Mouse (Mus musculus): ENCODE measurements around the gene Hoxa5.

The Hoxa5 gene

GRCm38 (mm10) chr6:52216691-52217458 lies 12.5 kb upstream of the Hoxa5 start:
- in situ Hi-C loops (cut with MseI, MboI): loop anchor here in 1 of 2 experiments (25.0 kb wide), 1 partner anchor 605 kb away; no protein-coding TSS in a partner anchor

DNA sequence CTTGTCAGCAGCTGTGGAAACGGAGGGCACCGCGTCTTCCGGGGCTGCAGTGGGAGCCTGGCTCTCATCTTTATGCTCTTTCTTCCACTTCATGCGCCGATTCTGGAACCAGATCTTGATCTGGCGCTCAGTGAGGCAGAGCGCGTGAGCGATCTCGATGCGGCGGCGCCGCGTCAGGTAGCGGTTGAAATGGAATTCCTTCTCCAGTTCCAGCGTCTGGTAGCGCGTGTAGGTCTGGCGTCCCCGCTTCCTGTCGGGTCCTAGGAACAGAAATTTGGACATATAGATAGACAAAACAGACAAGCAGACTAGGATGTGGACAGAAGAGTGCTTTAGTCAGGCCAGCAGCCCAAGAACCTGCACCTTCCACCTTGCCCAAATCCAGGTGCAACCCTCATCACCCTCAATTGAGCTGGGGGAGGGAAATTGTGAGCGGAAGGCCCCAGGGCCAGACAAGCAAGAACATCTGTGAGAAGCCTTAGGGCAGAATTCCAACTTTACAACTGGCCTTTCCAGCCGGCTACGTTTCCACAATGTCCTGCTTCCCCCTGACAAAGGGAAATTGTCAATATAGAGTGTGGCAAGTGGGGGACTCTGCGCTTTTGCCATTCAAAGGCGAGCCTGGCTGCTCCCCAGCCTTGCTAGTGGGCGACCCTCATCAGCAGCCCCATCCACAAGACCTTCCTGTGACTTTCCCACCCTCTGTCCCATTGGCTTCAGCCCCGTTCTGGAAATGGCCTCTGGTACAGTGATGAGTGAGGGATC lies 11.6 kb upstream of the Hoxa5 start:
- in situ Hi-C loops (cut with MseI, MboI): loop anchor here in 1 of 2 experiments (25.0 kb wide), 1 partner anchor 604 kb away; no protein-coding TSS in a partner anchor

- in situ Hi-C loops (cut with MseI, MboI): loop anchor here in 1 of 2 experiments (25.0 kb wide), 1 partner anchor 603 kb away; no protein-coding TSS in a partner anchor
Measured at GRCm38 (mm10) chr6:52215070-52215469, 10.7 kb upstream of the Hoxa5 start.

- in situ Hi-C loops (cut with MseI, MboI): loop anchor here in 1 of 2 experiments (25.0 kb wide), 1 partner anchor 602 kb away; no protein-coding TSS in a partner anchor
Measured at GRCm38 (mm10) chr6:52214271-52214670, 9.9 kb upstream of the Hoxa5 start.

- in situ Hi-C loops (cut with MseI, MboI): loop anchor here in 1 of 2 experiments (25.0 kb wide), 1 partner anchor 601 kb away; no protein-coding TSS in a partner anchor
Measured at GRCm38 (mm10) chr6:52213119-52213986, 9.0 kb upstream of the Hoxa5 start, which contains the start of the genes Hoxa3 and Gm28308. Gene Hoxa3 (minus strand): TSS chr6:52213336. Gene Gm28308 (minus strand): TSS chr6:52213339.

DNA sequence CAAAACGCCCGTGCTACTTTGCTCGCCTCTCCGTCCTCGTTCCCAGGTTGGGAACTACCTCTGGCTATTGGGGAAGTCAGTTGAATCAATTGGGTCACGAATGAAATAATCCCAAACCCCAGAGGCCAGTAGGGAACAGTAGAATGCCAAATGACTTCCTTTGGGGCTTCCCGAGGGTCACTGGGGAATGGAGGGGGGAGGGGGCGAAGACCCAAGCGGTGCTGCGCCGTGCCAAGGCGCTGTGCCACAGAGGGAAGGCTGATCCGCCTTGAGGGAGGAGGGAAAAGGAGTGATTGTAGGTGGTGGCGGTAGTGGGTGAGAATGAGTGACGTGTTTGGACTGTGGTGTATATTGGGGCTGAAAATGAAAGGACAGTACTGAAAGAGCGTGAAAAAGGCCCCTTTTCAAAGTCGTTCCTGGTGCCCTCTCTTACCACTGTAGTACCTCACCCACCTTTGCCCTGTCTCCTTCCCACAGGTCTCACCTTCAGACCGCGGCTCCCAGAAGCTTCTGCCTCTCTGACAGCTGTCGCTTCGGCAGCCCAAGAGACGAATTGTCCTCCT lies 8.2 kb upstream of the Hoxa5 start:
- in situ Hi-C loops (cut with MseI, MboI): loop anchor here in 1 of 2 experiments (25.0 kb wide), 1 partner anchor 600 kb away; no protein-coding TSS in a partner anchor

- in situ Hi-C loops (cut with MseI, MboI): loop anchor here in 1 of 2 experiments (25.0 kb wide), 1 partner anchor 600 kb away; no protein-coding TSS in a partner anchor
Measured at GRCm38 (mm10) chr6:52211961-52212360, 7.6 kb upstream of the Hoxa5 start.

DNA sequence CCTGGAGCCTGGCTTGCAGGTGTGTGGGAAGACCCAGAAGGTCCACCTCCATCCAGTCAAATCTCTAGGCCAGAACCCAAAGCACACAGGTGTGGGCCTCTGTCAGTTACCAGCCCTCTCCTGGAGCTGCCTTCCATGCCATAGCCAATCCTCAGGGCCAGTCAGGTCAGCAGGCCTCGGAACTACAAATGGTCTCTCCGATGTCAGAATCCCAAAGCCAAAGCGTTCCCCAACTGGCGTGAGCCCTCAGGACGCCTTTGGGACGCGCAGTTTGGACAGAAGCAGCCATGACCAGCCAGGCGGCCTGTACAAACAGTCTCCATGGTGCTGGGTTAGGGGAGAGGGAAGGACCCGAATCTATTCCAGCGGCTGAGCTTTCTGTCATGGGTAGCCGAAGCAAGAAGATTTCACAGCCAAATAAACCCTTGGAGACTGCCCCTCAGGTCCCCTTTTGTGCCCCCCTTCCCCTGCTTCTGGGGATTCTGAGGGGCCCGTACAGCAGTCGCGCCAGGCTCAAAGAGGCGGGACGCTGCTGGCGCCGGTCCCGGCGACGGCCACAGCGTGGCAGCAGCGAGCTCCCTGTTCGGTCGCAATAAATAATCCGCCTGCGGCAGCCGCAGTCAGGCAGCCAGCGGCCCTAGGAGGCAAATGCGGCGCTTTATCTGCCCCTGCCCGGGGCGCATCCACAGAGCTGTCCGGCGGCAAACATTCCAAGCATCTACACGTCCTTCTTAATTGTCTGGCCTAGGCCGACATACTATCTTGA lies 7.0 kb upstream of the Hoxa5 start:
- in situ Hi-C loops (cut with MseI, MboI): loop anchor here in 1 of 2 experiments (25.0 kb wide), 1 partner anchor 599 kb away; no protein-coding TSS in a partner anchor

DNA sequence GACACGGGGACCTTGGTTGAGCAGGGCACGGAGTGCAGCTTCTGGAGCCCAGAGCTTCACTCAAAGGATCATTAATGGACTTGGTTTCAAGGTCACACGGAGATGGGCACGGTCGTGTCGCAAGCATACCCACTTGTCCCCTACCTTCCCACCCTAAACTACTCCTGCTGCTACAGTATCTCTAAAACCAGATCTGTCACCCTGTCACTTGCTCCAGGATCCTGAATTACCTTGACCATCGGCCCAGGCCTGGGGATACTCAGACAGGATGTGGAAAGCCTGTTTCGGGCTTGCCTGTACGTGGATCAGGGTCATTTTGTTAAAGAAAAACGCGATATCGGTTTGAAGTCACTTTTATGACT lies 5.3 kb upstream of the Hoxa5 start:
- in situ Hi-C loops (cut with MseI, MboI): loop anchor here (10.0 to 25.0 kb wide), 3 partner anchors 205 to 597 kb away; no protein-coding TSS in a partner anchor

- in situ Hi-C loops (cut with MseI, MboI): loop anchor here (10.0 to 25.0 kb wide), 3 partner anchors 204 to 597 kb away; no protein-coding TSS in a partner anchor
Measured at GRCm38 (mm10) chr6:52208868-52209684, 4.7 kb upstream of the Hoxa5 start.

- in situ Hi-C loops (cut with MseI, MboI): loop anchor here (10.0 to 25.0 kb wide), 3 partner anchors 203 to 596 kb away; no protein-coding TSS in a partner anchor
Measured at GRCm38 (mm10) chr6:52208072-52208867, 3.9 kb upstream of the Hoxa5 start, which contains the start of gene Hoxa6. Gene Hoxa6 (minus strand): TSS chr6:52208722.

DNA sequence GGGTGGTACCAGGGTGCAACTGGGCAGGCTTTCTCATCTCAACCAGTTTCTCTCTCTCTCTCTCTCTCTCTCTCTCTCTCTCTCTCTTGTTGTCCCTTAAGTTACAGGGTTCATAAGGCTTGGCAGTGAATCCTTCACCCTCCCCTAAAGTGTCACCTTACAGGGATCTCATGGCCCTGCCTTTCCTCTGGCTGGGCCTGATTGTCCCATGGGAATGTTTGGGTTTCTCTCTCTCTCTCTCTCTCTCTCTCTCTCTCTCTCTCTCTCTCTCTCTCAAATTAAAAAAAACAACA lies 3.2 kb upstream of the Hoxa5 start:
- in situ Hi-C loops (cut with MseI, MboI): loop anchor here (10.0 to 25.0 kb wide), 3 partner anchors 203 to 595 kb away; no protein-coding TSS in a partner anchor

GRCm38 (mm10) chr6:52206882-52207683 lies 2.7 kb upstream of the Hoxa5 start:
- in situ Hi-C loops (cut with MseI, MboI): loop anchor here (10.0 to 25.0 kb wide), 3 partner anchors 202 to 595 kb away; no protein-coding TSS in a partner anchor

DNA sequence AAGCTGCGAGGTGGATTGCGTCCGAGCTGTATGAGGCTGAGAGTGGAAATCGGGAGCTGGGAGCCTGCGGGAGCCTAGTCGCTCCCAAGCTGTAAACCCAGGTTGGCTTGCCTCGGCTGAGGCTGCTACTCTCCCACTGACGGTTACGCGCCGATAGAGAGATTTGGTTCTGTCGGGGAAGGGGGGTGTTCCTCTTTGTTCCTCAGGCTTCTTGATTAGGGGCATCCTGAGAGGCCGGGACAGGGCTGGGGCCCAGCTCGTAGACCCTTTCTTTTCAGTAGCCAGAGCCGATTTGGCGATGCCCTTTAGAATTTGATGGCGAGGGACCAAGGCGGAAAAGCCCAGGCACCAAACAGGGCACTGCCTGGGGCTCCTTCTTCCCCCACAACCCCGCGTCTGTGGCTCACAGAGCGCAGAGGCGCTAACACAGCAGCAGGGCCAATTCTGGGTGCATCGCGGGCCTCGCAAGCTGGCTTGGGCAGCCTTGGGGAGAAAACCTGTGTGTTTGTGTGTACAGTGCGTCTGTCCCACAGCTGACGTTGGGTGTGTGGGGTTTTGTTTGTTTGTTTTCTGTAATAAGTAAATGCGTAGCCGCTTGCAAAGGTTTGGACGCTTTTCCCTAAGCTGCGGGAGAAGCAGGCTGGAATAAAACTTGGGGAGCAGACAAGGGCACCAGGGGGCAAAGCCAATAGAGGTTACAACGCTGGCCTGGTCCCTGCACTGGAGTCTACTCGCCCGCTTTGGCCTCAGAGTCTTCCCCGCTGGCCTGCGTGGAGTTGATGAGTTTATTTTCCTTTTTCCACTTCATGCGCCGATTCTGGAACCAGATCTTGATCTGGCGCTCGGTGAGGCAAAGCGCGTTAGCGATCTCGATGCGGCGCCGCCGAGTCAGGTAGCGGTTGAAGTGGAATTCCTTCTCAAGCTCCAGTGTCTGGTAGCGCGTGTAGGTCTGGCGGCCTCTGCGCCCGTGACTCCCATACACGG lies 1.5 kb upstream of the Hoxa5 start:
- in situ Hi-C loops (cut with MseI, MboI): loop anchor here (10.0 to 25.0 kb wide), 3 partner anchors 201 to 594 kb away; no protein-coding TSS in a partner anchor

- in situ Hi-C loops (cut with MseI, MboI): loop anchor here (10.0 to 25.0 kb wide), 3 partner anchors 200 to 593 kb away; no protein-coding TSS in a partner anchor
Measured at GRCm38 (mm10) chr6:52205221-52205620, 834 bp upstream of the Hoxa5 start.

Measured in mouse trophoblast stem cell (cell line).